Mouse (Mus musculus) MEL (cell line): ENCODE data around the gene Elk4.

Experiments used
- CTCF ChIP-seq, 3 experiments: IDR thresholded peaks in 2 of 3; conservative IDR thresholded peaks in 1 of 3; 2 replicates each; pipeline ENCODE4 v1.5.1; 2011 to 2012; ENCODE audit warnings: low read length in 3 of 3, low read depth in 2 of 3, mild to moderate bottlenecking in 2 of 3, improper control_type of control experiment in 1 of 3, inconsistent platforms in 1 of 3, mixed read lengths in 1 of 3, moderate library complexity in 1 of 3; ENCODE audit not compliant: control insufficient read depth in 1 of 3, insufficient read depth in 1 of 3, poor library complexity in 1 of 3, severe bottlenecking in 1 of 3
- ETS1 ChIP-seq: IDR thresholded peaks from 2 replicates; pipeline ENCODE4 v1.6.1; 2012; ENCODE audit warnings: low read depth, mild to moderate bottlenecking, inconsistent platforms, low read length, improper control_type of control experiment, moderate library complexity
- POLR2A ChIP-seq, 2 experiments: IDR thresholded peaks; 2 replicates each; pipeline ENCODE4 v1.6.1; 2011 to 2012; ENCODE audit warnings: low read length in 2 of 2, mild to moderate bottlenecking in 2 of 2, control low read depth in 1 of 2, improper control_type of control experiment in 1 of 2, low read depth in 1 of 2, moderate library complexity in 1 of 2; ENCODE audit not compliant: control insufficient read depth in 1 of 2, insufficient read depth in 1 of 2, poor library complexity in 1 of 2
- POLR2AphosphoS2 ChIP-seq: IDR thresholded peaks from 2 replicates; pipeline ENCODE4 v1.6.1; 2011; ENCODE audit warnings: low read length, improper control_type of control experiment
- ZMIZ1 ChIP-seq: IDR thresholded peaks from 2 replicates; pipeline ENCODE4 v1.6.1; 2012; ENCODE audit warnings: low read depth, mild to moderate bottlenecking, inconsistent platforms, low read length, improper control_type of control experiment, moderate library complexity

DNA sequence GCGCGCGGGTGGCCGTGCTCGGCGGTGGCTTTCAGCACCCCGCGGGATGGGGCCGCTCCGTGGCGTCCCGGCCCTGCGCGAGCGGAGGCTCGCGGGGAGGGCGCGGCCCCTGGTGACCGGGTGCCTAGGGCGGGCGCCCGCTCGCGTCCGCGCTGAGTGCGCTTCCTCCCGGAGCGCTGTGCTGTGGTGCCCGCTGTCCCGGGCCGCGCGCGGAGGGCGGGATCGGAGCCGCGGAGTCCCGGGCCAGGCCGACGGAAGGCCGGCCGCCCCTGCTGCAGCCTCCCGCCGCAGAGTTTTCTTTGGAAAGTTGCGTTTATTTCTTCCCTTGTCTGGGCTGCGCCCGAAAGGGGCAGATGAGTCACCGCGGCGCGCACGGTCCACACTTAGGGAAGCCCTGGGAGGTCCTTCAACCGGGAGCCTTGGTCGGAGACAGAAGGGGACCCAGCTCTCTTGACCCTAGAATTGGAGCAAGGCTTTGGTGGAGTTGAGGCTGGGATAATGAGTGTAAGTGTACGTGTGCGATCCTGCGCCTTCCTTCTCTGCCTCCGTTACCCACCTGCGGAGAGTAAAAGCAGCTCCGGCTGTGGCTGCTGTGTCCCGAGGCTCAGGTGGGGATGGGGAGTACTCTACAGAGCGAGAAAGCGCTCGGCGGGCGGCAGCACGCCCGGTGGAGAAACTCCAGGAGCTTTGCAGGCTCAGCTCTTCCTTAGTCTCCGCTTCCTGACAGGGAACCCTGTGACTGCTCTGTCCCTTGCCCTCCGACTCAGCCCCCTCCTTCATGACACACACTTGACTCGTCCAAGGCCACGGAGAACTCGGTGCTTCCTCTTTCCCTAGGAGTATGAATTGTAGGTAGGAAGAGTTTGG is 44.1 kb upstream of the Elk4 start:
- TF ChIP-seq POLR2AphosphoS2 (no peak; the same call in 1 of the 2 replicates), CTCF (IDR thresholded peaks at IDR 0.05 in 2 of 3, conservative IDR thresholded peaks at IDR 0.05 in 1 of 3; ENCODE audit: control insufficient read depth in 1 of 3, insufficient read depth in 1 of 3, low read depth in 2 of 3, low read length in 3 of 3, poor library complexity in 1 of 3, severe bottlenecking in 1 of 3) (no peak), ZMIZ1 (no peak), ETS1 (no peak; the same call in 1 of the 2 replicates), POLR2A (IDR thresholded peaks at IDR 0.05; ENCODE audit: control insufficient read depth in 1 of 2, insufficient read depth in 1 of 2, low read depth in 1 of 2, low read length in 2 of 2, poor library complexity in 1 of 2) (no peak)
